Mouse (Mus musculus) limb, embryonic 10.5 days (tissue): ENCODE measurements at regions not wholly inside any gene's neighbourhood (a gene's known extent, or its start where the extent isn't known, plus 50 kb on each side); places are given as distances from the start of the nearest gene placed in this dataset.

ENCODE experiments used
- DNase-seq: peaks from one replicate; pipeline ENCODE4 v3.0.0-alpha.2; 2017; ENCODE audit warnings: low spot score
- H3K27ac ChIP-seq: fragments of 300-500 bp; sonication (generic); 2 replicates; pipeline ENCODE4 v1.5.1; 2016; ENCODE audit warnings: mild to moderate bottlenecking
- H3K27me3 ChIP-seq: fragments of 300-500 bp; sonication (generic); 2 replicates; pipeline ENCODE4 v1.6.1; 2016; ENCODE audit warnings: low read depth, mild to moderate bottlenecking; ENCODE audit not compliant: poor library complexity, severe bottlenecking
- H3K36me3 ChIP-seq: fragments of 300-500 bp; sonication (generic); 2 replicates; pipeline ENCODE4 v1.6.1; 2016; ENCODE audit warnings: mild to moderate bottlenecking, moderate library complexity
- H3K4me1 ChIP-seq: fragments of 300-500 bp; sonication (generic); 2 replicates; pipeline ENCODE4 v1.6.1; 2016
- H3K4me3 ChIP-seq: fragments of 300-500 bp; sonication (generic); 2 replicates; pipeline ENCODE4 v1.5.1; 2016; ENCODE audit warnings: mild to moderate bottlenecking, moderate library complexity
- H3K9me3 ChIP-seq: fragments of 300-500 bp; sonication (generic); replicated peaks from 2 replicates; pipeline ENCODE4 v1.6.1; 2016; ENCODE audit warnings: mild to moderate bottlenecking
- WGBS: fragments of 180-500 bp; shearing (Covaris S2); methylation state at CpG from one replicate; pipeline ENCODE4 v1.1.7; 2016; 5-methylcytosine and 5-hydroxymethylcytosine counted together

DNA sequence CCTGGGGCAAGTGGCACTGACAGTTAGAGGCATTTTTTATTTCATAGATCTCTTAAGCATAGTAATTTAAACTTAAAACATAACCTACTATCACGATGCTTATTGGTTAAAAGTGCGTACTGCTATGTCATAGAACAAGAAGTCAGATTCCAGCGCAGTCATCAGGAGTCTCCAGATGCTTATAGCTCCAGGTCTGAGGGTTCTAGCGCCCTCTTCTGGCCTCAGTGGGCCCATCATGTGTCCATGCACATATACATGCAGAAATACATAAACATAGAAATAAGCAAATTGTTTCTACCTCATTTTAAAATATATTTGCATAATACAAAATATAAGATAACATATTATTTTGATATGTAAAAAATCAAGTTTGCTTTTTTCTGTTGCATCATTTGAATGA is 1002.8 kb upstream of the Adgrl2 start:
- 61% methylated on average over 4 of the region's 4 CpGs for WGBS
- peak; percentile 38 for DNase-seq

GRCm38 (mm10) chr3:149987801-149988200 is 997.4 kb upstream of the Adgrl2 start:
- no peak overlapping the region for H3K27ac ChIP-seq
- no peak for DNase-seq
- H3K4me1 ChIP-seq, result no peaks in the 10 kb centered on the region
- WGBS, result 90% methylated on average over 1 of the region's 1 CpGs
- H3K9me3 ChIP-seq, result no peaks in the 10 kb centered on the region
- H3K36me3 ChIP-seq, result no peaks in the 10 kb centered on the region
- H3K4me3 ChIP-seq, result no peak overlapping the region
- no peaks in the 10 kb centered on the region for H3K27me3 ChIP-seq

More for the DNA sequence above, 1002.8 kb upstream of the Adgrl2 start:
- Histone ChIP-seq H3K4me1 (no peaks in the 10 kb centered on the region), H3K27me3 (no peaks in the 10 kb centered on the region), H3K27ac (no peak overlapping the region), H3K9me3 (no peaks in the 10 kb centered on the region), H3K4me3 (no peak overlapping the region), H3K36me3 (no peaks in the 10 kb centered on the region)

- H3K27ac ChIP-seq, result no peak overlapping the region
- WGBS, result 57% methylated on average over 2 of the region's 2 CpGs
- no peaks in the 10 kb centered on the region for H3K36me3 ChIP-seq
- DNase-seq, result no peak
- H3K4me3 ChIP-seq, result no peak overlapping the region
- no peaks in the 10 kb centered on the region for H3K9me3 ChIP-seq
- no peaks in the 10 kb centered on the region for H3K4me1 ChIP-seq
- H3K27me3 ChIP-seq, result no peaks in the 10 kb centered on the region
Measured at GRCm38 (mm10) chr3:149956993-149957392, 966.6 kb upstream of the Adgrl2 start.

- no peak for DNase-seq
- Histone ChIP-seq H3K36me3 (no peaks in the 10 kb centered on the region), H3K27ac (no peak overlapping the region), H3K9me3 (no peaks in the 10 kb centered on the region), H3K4me1 (peaks cover 2% of the 10 kb centered on the region; the same call in 1 of the 2 replicates), H3K4me3 (no peak overlapping the region), H3K27me3 (no peaks in the 10 kb centered on the region)
- WGBS, result 91% methylated on average over 9 of the region's 9 CpGs
Measured at GRCm38 (mm10) chr3:149936197-149936596, 945.8 kb upstream of the Adgrl2 start.

DNA sequence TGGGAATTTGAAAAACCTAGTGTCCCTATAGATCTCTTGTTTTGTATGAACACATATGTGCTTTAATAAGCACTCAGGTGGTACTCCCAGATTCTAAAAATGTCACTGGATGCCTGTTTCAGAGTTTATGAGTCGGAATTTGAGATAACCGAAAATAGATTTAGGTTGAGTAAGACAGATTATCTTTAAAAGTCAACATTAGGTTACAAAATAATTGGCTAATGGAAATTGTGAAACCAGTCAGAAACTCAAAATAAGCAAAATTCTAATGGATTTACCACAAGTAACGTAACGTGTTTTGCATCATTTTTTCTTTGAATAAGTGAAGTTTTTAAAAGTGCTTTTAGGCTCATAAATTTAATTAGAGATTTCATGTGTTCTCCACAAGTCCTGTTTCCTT is 944.5 kb upstream of the Adgrl2 start:
- WGBS, result 82% methylated on average over 4 of the region's 4 CpGs
- H3K4me1 ChIP-seq, result peaks cover 2% of the 10 kb centered on the region; the same call in 1 of the 2 replicates

DNA sequence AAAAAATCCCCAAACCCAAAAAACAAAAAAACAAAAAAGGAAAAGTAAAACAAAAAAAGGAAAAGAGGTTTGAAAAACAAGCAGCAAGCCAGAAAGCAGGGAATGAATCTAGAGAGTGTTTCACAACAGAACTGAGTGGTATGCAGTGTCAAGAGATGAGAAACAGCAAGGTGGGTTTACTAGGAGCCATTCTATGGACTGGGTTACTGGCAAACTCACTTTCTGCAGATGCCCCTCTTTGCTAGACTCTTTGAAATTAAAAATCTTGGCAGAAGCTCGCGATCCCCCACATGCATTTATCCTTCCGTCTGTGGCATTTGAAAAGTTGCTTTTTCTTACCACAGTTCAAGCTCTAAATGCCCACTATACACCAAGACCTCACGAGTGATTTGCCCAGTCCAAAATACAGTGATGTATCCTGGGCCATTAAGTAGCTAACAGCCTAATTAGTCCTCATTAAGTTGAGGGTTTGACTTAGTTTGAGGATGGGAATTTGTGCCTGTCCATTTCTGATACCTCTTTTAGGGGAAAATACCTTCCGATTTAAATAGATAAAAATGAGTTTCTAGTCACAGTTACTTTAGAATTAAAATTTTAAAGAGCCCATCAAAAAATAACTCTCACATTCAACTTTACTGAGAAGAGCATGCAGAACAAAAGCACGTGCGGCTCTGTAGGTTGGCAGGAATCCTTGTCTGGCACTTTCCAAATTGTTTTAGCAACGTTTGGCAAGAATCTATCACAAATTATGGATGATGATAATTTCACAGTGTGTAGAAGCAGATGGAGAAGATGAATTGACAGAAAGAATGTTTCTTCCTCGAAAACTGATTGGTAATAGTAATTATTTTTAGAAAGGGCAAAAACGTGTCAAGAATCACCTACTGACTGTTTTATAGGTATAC is 938.4 kb upstream of the Adgrl2 start:
- Histone ChIP-seq H3K27me3 (no peaks in the 10 kb centered on the region), H3K4me1 (no peaks in the 10 kb centered on the region; the same call in 1 of the 2 replicates), H3K9me3 (no peaks in the 10 kb centered on the region), H3K4me3 (no peak overlapping the region), H3K27ac (no peak overlapping the region), H3K36me3 (no peaks in the 10 kb centered on the region)
- 82% methylated on average over 10 of the region's 10 CpGs for WGBS
- DNase-seq, result no peak

More for the DNA sequence above, 944.5 kb upstream of the Adgrl2 start:
- no peaks in the 10 kb centered on the region for H3K27me3 ChIP-seq
- H3K36me3 ChIP-seq, result no peaks in the 10 kb centered on the region
- H3K27ac ChIP-seq, result no peak overlapping the region
- H3K4me3 ChIP-seq, result no peak overlapping the region
- H3K9me3 ChIP-seq, result no peaks in the 10 kb centered on the region
- DNase-seq, result no peak

GRCm38 (mm10) chr3:149920206-149920605 is 929.9 kb upstream of the Adgrl2 start:
- H3K9me3 ChIP-seq, result no peaks in the 10 kb centered on the region
- no peak for DNase-seq
- H3K27ac ChIP-seq, result no peak overlapping the region
- peaks cover 11% of the 10 kb centered on the region for H3K4me1 ChIP-seq
- H3K36me3 ChIP-seq, result no peaks in the 10 kb centered on the region
- no peaks in the 10 kb centered on the region for H3K27me3 ChIP-seq
- 76% methylated on average over 2 of the region's 2 CpGs for WGBS
- H3K4me3 ChIP-seq, result no peak overlapping the region

GRCm38 (mm10) chr3:149918201-149918600 is 927.8 kb upstream of the Adgrl2 start:
- 54% methylated on average over 5 of the region's 5 CpGs for WGBS
- no peak overlapping the region for H3K27ac ChIP-seq

DNA sequence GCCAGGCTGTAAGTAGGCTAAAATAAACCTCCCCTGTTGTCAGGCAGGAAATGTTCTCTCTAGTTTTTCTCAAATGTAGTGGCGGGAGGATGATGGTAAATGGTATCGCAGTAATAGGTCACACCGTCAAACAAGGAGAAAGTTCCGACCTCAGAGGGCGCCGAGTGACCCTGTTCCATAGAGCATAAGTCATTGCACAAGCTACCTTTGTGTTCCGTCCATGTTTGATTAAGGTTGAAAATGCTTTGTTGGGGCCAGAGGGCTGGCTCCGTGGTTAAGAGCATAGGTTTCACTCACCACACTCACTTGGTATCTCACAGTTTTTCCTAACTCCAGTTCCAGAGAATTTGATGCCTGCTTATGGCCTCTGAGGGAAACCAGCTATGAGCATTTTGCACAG is 920.4 kb upstream of the Adgrl2 start:
- Histone ChIP-seq H3K27me3 (no peaks in the 10 kb centered on the region), H3K36me3 (no peaks in the 10 kb centered on the region), H3K4me3 (no peak overlapping the region), H3K27ac (no peak overlapping the region), H3K9me3 (no peaks in the 10 kb centered on the region), H3K4me1 (no peaks in the 10 kb centered on the region)
- 79% methylated on average over 8 of the region's 8 CpGs for WGBS
- no peak for DNase-seq

More at GRCm38 (mm10) chr3:149918201-149918600, 927.8 kb upstream of the Adgrl2 start:
- Histone ChIP-seq H3K36me3 (no peaks in the 10 kb centered on the region), H3K9me3 (no peaks in the 10 kb centered on the region), H3K27me3 (no peaks in the 10 kb centered on the region), H3K4me1 (peaks cover 11% of the 10 kb centered on the region), H3K4me3 (no peak overlapping the region)
- DNase-seq, result peak; percentile 32

GRCm38 (mm10) chr3:149901783-149902182 is 911.4 kb upstream of the Adgrl2 start:
- DNase-seq, result no peak
- Histone ChIP-seq H3K9me3 (no peaks in the 10 kb centered on the region), H3K4me3 (no peak overlapping the region), H3K36me3 (no peaks in the 10 kb centered on the region), H3K4me1 (no peaks in the 10 kb centered on the region), H3K27ac (no peak overlapping the region), H3K27me3 (no peaks in the 10 kb centered on the region)
- WGBS, result 66% methylated on average over 5 of the region's 5 CpGs

- no peaks in the 10 kb centered on the region for H3K9me3 ChIP-seq
- H3K27me3 ChIP-seq, result no peaks in the 10 kb centered on the region
- H3K4me3 ChIP-seq, result no peak overlapping the region
- H3K27ac ChIP-seq, result no peak overlapping the region
- H3K36me3 ChIP-seq, result no peaks in the 10 kb centered on the region
- WGBS, result 45% methylated on average over 1 of the region's 1 CpGs
- peaks cover 4% of the 10 kb centered on the region; the same call in 1 of the 2 replicates for H3K4me1 ChIP-seq
- DNase-seq, result no peak
Measured at GRCm38 (mm10) chr3:149876553-149876952, 886.2 kb upstream of the Adgrl2 start.

GRCm38 (mm10) chr3:149865945-149866344 is 875.6 kb upstream of the Adgrl2 start:
- Histone ChIP-seq H3K27me3 (no peaks in the 10 kb centered on the region), H3K9me3 (no peaks in the 10 kb centered on the region), H3K4me1 (no peaks in the 10 kb centered on the region), H3K36me3 (no peaks in the 10 kb centered on the region), H3K27ac (no peak overlapping the region), H3K4me3 (no peak overlapping the region)
- DNase-seq, result no peak
- 88% methylated on average over 2 of the region's 2 CpGs for WGBS

DNA sequence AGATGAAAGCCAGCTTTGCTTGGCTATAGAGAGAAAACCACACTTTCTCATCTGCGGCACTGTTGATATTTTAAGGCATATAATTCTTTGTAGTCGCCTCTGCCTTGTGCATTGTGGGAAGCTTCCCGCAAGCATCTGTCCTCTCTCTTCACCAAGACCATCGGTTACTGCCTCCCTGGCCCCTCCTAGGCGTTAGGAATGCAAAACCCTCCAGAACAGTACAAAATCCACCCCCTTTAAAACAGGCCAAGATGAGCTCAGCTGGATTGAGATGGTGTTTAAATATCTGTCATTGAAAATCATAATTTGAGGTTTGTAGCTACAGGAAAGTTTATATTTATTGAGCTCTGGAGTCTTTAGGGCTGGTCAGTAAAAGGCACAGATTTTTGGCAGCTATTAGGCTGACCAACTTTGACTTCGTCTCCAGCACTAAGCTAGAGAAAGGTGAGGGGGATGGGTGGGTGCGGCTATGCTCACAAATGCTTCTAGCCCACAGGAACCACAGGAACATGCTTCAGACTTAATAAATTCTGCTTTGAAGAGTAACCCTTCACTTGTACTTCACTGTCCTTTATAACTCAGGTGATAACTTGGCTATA is 856.7 kb upstream of the Adgrl2 start:
- Histone ChIP-seq H3K27me3 (no peaks in the 10 kb centered on the region), H3K4me1 (peaks cover 53% of the 10 kb centered on the region), H3K36me3 (no peaks in the 10 kb centered on the region), H3K9me3 (no peaks in the 10 kb centered on the region), H3K4me3 (no peak overlapping the region), H3K27ac (no peak overlapping the region)
- WGBS, result 72% methylated on average over 7 of the region's 7 CpGs
- DNase-seq, result no peak
